Mouse (Mus musculus) brain, embryonic 14.5 days (tissue): ENCODE measurements around the gene Gm20708. TPM values are rescaled to one million over a fixed set of nuclear protein-coding genes. Genes with fewer than 3 reads are reported as not detected.
A peak's percentile ranks its signal among the peaks of the same experiment; 100 is the strongest.

Experiments
- DNase-seq: peaks from one replicate; pipeline ENCODE4 v3.0.0-alpha.2; 2011; ENCODE audit warnings: low read depth
- CTCF ChIP-seq: fragments of 200-500 bp; IDR thresholded peaks from 2 replicates; pipeline ENCODE4 v1.5.1; 2012; ENCODE audit warnings: inconsistent platforms, mild to moderate bottlenecking, moderate library complexity, borderline replicate concordance; ENCODE audit not compliant: insufficient read depth, insufficient read length; ENCODE audit errors: extremely low read depth
- POLR2A ChIP-seq: fragments of 200-500 bp; IDR thresholded peaks from 2 replicates; pipeline ENCODE4 v1.6.1; 2012; ENCODE audit warnings: mild to moderate bottlenecking, inconsistent platforms, borderline replicate concordance; ENCODE audit not compliant: poor library complexity, insufficient read depth, insufficient read length, severe bottlenecking; ENCODE audit errors: extremely low read depth
- polyA plus RNA-seq: library from polyadenylated mRNA; depleted of rRNA; stranded (reverse); fragments of >200 nt; gene quantifications from 2 replicates; pipeline ENCODE4 v1.2.3, GENCODE M21; 2012

Gm20708 gene
- polyA plus RNA-seq, 1 experiment = 1.2 TPM

DNA sequence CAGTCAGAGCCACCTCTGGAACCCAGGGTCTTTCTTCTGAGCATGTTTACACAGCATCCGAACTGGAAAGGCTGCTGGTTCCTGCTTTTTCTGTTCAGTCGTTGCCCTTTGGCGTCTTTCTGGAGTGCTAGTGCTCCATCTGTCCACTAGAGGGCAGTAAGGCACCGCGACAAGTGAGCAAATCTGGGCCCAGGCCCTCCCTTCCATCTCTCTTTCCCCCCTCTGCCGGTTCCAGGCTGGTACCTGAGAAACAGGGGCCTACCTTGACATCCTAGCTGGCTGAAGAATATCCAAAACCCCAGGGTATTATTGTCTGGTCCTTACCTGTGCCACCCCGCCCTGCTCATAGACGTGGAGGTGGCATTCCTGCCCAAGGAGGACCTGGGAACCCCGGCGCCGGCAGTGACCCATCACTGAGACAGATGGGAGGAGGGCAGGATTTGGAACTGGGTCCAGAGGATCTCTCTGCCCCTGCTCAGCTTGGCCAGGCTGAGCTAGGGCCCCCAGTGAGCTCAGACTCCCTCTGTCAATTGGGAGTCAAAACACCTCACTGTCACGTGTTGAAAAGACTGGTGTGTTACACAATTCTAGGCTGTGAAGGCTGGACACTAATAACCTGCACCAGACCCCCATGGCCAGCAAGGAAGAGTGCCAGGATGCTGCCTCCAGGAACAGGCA is 61.4 kb downstream of the Gm20708 start:
- TF ChIP-seq POLR2A = no peak
- TF ChIP-seq CTCF = peak; percentile 99
- DNase-seq = peak; percentile 87

- no peak for TF ChIP-seq CTCF
- TF ChIP-seq POLR2A = no peak
- DNase-seq = no peak
Observed at GRCm38 (mm10) chr11:117871376-117871775, 61.9 kb downstream of the Gm20708 start.

- no peak for DNase-seq
- no peak for TF ChIP-seq CTCF
- no peak for TF ChIP-seq POLR2A
Observed at GRCm38 (mm10) chr11:117871911-117872584, 62.6 kb downstream of the Gm20708 start.

GRCm38 (mm10) chr11:117872861-117873608 is 63.6 kb downstream of the Gm20708 start, which contains the start of gene Tha1:
TSS of gene Tha1 (minus strand) at chr11:117873481.
- TF ChIP-seq CTCF (no peak), POLR2A (no peak)
- peak; percentile 88 for DNase-seq

- DNase-seq = no peak
Observed at GRCm38 (mm10) chr11:117874419-117874818, 65.0 kb downstream of the Gm20708 start.

GRCm38 (mm10) chr11:117875681-117876080 is 66.2 kb downstream of the Gm20708 start:
- TF ChIP-seq POLR2A = no peak
- no peak for TF ChIP-seq CTCF
- DNase-seq = no peak

More at GRCm38 (mm10) chr11:117874419-117874818, 65.0 kb downstream of the Gm20708 start:
- TF ChIP-seq CTCF (peak; percentile 48; the same call in 1 of the 2 replicates), POLR2A (no peak)

DNA sequence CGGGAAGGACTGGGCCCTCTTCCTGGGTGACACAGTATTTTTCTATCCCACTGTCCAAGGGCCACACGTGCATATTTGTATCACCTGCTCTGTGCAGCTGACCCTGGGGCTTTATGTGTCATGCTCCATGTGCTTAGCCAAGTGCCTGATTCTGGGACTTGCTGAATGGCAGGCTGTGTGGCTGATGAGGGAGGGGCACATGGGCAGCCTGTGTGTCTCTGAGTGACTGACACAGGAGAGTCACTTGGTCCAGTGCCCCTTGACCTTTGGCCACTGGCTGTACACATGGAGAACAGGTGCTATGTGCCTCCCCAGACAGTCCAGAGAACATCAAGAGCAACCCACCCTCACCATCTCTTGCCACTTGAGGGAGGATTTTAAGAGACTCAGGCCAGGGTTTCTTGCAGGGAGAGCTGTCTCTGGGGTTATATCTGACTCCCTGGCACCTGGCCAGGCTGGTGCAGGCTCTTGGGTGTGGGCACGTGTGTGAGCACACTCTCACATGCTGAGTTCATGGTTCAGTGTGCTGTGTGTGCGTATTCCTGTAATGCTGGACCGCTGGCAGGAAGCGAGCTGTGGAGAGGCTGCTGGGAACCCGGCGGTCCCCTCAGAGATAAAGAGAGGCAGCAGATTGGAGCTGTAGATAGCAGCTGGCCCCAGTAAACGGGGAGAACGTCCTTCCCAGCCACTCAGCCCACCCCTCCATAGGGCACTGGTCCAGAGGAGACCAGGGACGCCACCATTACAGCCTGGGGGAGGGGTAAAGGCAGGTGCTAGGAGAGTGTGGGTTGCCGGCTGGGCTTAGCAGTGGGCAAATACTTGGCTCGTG is 68.7 kb downstream of the Gm20708 start:
- peak; percentile 82 for DNase-seq
- no peak for TF ChIP-seq CTCF
- no peak for TF ChIP-seq POLR2A

DNA sequence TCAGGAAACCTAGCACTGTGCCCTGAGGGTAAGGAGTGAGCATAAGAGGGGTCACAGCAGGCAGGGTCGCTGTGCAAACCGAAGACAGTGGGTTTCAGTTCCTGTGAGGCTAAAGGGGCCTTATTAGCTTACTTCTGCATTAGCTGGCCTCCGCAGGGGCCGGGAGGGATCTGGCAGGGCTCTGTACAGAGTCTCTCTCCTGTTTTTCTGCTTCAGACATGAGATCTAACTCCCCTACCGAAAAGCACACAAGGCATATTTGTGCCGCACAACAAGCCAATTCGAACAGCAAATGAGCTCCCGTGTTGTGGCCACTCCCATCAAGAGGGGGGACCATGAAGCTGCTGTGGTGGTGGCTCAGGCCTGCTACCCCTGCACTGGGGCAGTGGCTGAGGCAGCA is 69.4 kb downstream of the Gm20708 start:
- no peak for TF ChIP-seq CTCF
- no peak for TF ChIP-seq POLR2A
- peak; percentile 64 for DNase-seq

DNA sequence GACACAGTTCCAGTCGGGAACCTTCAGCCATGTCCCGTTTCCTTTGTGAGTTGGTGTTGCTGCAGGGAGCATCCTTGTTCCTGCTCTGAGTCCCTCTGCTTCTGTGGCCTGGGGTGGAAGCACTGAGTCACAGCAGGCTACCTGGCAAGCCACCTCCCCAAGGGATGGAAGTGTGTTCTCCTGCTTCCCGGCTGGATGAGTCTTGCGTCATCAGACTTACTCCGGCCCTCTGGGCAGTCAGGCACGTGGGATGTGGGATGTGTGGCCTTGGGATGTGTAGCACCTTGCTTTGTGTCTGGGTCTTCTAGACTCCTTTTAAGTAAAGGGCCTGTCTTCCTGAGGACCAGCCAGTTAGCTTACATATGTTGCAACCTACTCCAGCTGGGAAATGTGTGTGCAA is 70.2 kb downstream of the Gm20708 start:
- TF ChIP-seq CTCF = no peak
- TF ChIP-seq POLR2A = no peak
- no peak for DNase-seq

DNA sequence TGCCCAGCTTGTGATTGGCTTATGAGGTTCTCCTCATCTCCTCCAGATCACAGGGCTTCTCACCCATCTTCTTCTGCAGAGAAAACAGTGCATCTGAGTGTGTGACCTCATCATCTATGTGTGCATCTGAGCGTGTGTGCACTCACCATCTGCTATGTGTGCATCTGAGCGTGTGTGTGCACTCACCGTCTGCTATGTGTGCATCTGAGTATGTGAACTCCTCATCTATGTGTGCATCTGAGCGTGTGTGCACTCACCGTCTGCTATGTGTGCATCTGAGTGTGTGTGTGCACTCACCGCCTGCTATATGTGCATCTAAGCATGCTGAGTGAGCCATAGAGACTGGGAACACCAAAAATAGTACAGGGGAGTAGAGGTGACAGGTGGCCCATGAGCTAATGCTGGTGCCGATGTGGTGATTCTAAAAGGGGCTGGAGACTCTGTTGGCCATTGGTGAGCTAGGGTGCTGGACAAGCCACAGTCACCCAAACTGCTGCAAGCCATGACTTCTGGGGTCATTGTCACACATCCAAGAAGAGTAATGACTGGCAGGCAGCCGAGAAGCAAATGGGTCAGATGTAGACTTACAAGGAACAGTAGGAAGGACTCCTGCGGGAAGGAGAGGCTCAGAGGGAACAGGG is 71.0 kb downstream of the Gm20708 start:
- TF ChIP-seq POLR2A (no peak), CTCF (no peak)
- DNase-seq = no peak
